Mouse (Mus musculus): Measurements from ENCODE around the gene Gstp2.

GRCm38 (mm10) chr19:4001752-4002151, 44.1 kb downstream of the Gstp2 start:
- TF ChIP-seq CTCF (IDR thresholded peaks at IDR 0.05; ENCODE audit: low read depth, low read length) (no peak), POLR2A (IDR thresholded peaks at IDR 0.05; ENCODE audit: insufficient read depth, low read length) (no peak), EP300 (IDR thresholded peaks at IDR 0.05; ENCODE audit: insufficient read depth, low read depth, low read length) (no peak)
